ENCODE assay signal across 8 mouse cellular contexts in genomic region chr7:90041565-90042024, GRCm38 (mm10).
DNase-seq lines count a peak whose midpoint lies in the region; ATAC-seq and TF ChIP-seq lines count a peak whose summit lies in the region.

No protein-coding gene starts in this region.

- ATAC-seq in heart, embryonic 11.5 days (replicated peaks; ENCODE audit: insufficient number of reproducible peaks, low FRiP score, low TSS enrichment): no peak
- ATAC-seq in limb, embryonic 14.5 days (ENCODE audit: low FRiP score, low read depth): peak; percentile 70
- ATAC-seq in megakaryocyte-erythroid progenitor cell, adult 5-6 weeks (replicated peaks; ENCODE audit: low FRiP score, low TSS enrichment, poor library complexity, severe bottlenecking): no peak

- no peaks in the 10 kb centered on the region for H3K36me3 ChIP-seq in CH12.LX (replicated peaks in 1 of 2; ENCODE audit: control insufficient read depth in 1 of 2, insufficient read depth in 1 of 2, low read length in 1 of 2)
- no peaks in the 10 kb centered on the region for H3K36me3 ChIP-seq in heart, embryonic 11.5 days (ENCODE audit: control insufficient read depth, insufficient read depth, low read length)
- no peaks in the 10 kb centered on the region for H3K36me3 ChIP-seq in limb, embryonic 14.5 days (ENCODE audit: control insufficient read depth, insufficient read depth, low read length)

- WGBS in heart, embryonic 11.5 days (ENCODE audit: insufficient replicate concordance): 50% methylated on average over 5 of the region's 5 CpGs
- WGBS in limb, embryonic 14.5 days: 41% methylated on average over 5 of the region's 5 CpGs

- peaks cover 2 to 12% of the 10 kb centered on the region in 2 experiments; a peak in 2 of 4 replicates for H3K4me1 ChIP-seq in CH12.LX (ENCODE audit: control insufficient read depth in 1 of 2, insufficient read depth in 2 of 2)
- peaks cover 6% of the 10 kb centered on the region for H3K4me1 ChIP-seq in heart, embryonic 11.5 days (ENCODE audit: control insufficient read depth, insufficient read depth, low read length)
- H3K4me1 ChIP-seq in limb, embryonic 14.5 days (ENCODE audit: control insufficient read depth, insufficient read depth, low read length): peaks cover 16% of the 10 kb centered on the region

- intact Hi-C loops in heart, postnatal 14 days (cut with DNase I): no loop called here

- no peak overlapping the region for H3K9ac ChIP-seq in CH12.LX (ENCODE audit: insufficient read depth, low read depth)
- no peak overlapping the region for H3K9ac ChIP-seq in heart, embryonic 11.5 days (ENCODE audit: low read depth, low read length)
- H3K9ac ChIP-seq in limb, embryonic 14.5 days (ENCODE audit: low read depth, low read length, severe bottlenecking): no peak overlapping the region

- H3K9me3 ChIP-seq in CH12.LX (replicated peaks; ENCODE audit: low read length): no peaks in the 10 kb centered on the region
- no peaks in the 10 kb centered on the region for H3K9me3 ChIP-seq in heart, embryonic 11.5 days (replicated peaks; ENCODE audit: control insufficient read depth, low read length)
- H3K9me3 ChIP-seq in limb, embryonic 14.5 days (ENCODE audit: control insufficient read depth, low read length): no peaks in the 10 kb centered on the region

- dilution Hi-C loops in CH12.LX (cut with MboI; ENCODE audit: extremely low pct_ligation_motif_present, extremely low pct_unique_long_range_greater_than_20kb, low sequenced_read_pairs): no loop called here

- TF ChIP-seq POLR2A in CH12.LX (IDR thresholded peaks at IDR 0.05; ENCODE audit: low read depth, low read length): no peak
- TF ChIP-seq POLR2A in limb, embryonic 14.5 days (IDR thresholded peaks at IDR 0.05; ENCODE audit: borderline replicate concordance, extremely low read depth, insufficient read depth, insufficient read length): no peak

- no peak overlapping the region for H3K4me3 ChIP-seq in CH12.LX (replicated peaks in 1 of 3; ENCODE audit: low read depth in 2 of 3, low read length in 2 of 3, poor library complexity in 1 of 3)
- no peak overlapping the region for H3K4me3 ChIP-seq in heart, embryonic 11.5 days (ENCODE audit: low read depth, low read length)
- H3K4me3 ChIP-seq in limb, embryonic 14.5 days (replicated peaks; ENCODE audit: low read length): no peak overlapping the region

- H3K79me2 ChIP-seq in CH12.LX (replicated peaks; ENCODE audit: control insufficient read depth, extremely low read depth, insufficient read depth, poor library complexity, severe bottlenecking): no peaks in the 10 kb centered on the region

- no peak for TF ChIP-seq EP300 in CH12.LX (IDR thresholded peaks at IDR 0.05; ENCODE audit: low read length)

- no peaks in the 10 kb centered on the region for H3K27me3 ChIP-seq in CH12.LX (replicated peaks)
- H3K27me3 ChIP-seq in heart, embryonic 11.5 days (ENCODE audit: control insufficient read depth, insufficient read depth, low read length): no peaks in the 10 kb centered on the region
- no peaks in the 10 kb centered on the region for H3K27me3 ChIP-seq in limb, embryonic 14.5 days (ENCODE audit: control insufficient read depth, insufficient read depth, low read length)

- H3K4me2 ChIP-seq in CH12.LX (ENCODE audit: insufficient read depth, low read depth, poor library complexity, severe bottlenecking): no peak overlapping the region
- H3K4me2 ChIP-seq in heart, embryonic 11.5 days: no peak overlapping the region
- H3K4me2 ChIP-seq in limb, embryonic 14.5 days (replicated peaks; ENCODE audit: low read depth, low read length, severe bottlenecking): no peak overlapping the region

- in situ Hi-C loops in CH12.LX (cut with MboI; ENCODE audit: low pct_ligation_motif_present, low pct_unique_long_range_greater_than_20kb, low sequenced_read_pairs): no loop called here

- DNase-seq in heart, adult 11 months: peak; percentile 98
- no peak for DNase-seq in heart, postnatal 14 days
- DNase-seq in CH12.LX (ENCODE audit: extremely low read depth): no peak
- DNase-seq in limb, embryonic 14.5 days (ENCODE audit: low spot score): peak; percentile 36
- peak; percentile 79 for DNase-seq in yolk sac, embryonic 10.5 days (ENCODE audit: low spot score)
- no peak for DNase-seq in right cerebral cortex, postnatal 4 days

- no peak for TF ChIP-seq CTCF in CH12.LX (conservative IDR thresholded peaks at IDR 0.05 in 1 of 2, IDR thresholded peaks at IDR 0.05 in 1 of 2; ENCODE audit: low read depth in 2 of 2, low read length in 2 of 2)

- H3K27ac ChIP-seq in CH12.LX (ENCODE audit: insufficient read depth, low read depth): no peak overlapping the region
- H3K27ac ChIP-seq in heart, embryonic 11.5 days (ENCODE audit: low read depth, low read length): 0 out of 2 replicates have a peak overlapping the region, but pooled peaks have one; percentile 1
- 0 out of 2 replicates have a peak overlapping the region, but pooled peaks have one; percentile 48 for H3K27ac ChIP-seq in limb, embryonic 14.5 days (replicated peaks; ENCODE audit: low read depth, low read length)

- no peak for TF ChIP-seq RAD21 in CH12.LX (IDR thresholded peaks at IDR 0.05; ENCODE audit: low read depth, low read length)

TF ChIP-seq in CH12.LX, 34 proteins besides CTCF, POLR2A, EP300 and RAD21:
- TF ChIP-seq MAFK (IDR thresholded peaks at IDR 0.05; ENCODE audit: insufficient replicate concordance, low read length) (peak; percentile 88), TBP (conservative IDR thresholded peaks at IDR 0.05; ENCODE audit: low read depth, low read length) (no peak)

Comparison
In these comparisons a context has a peak if more than half of its experiments do, and no peak if none do; other contexts are left out.
1. DNase-seq: peak in heart, adult 11 months (single experiment), limb, embryonic 14.5 days (single experiment) and yolk sac, embryonic 10.5 days (single experiment); none in heart, postnatal 14 days (0 of 2), CH12.LX (single experiment) and right cerebral cortex, postnatal 4 days (single experiment).